Mouse (Mus musculus) embryonic facial prominence, embryonic 13.5 days (tissue): ENCODE data around the gene Shisal2b. TPM values are rescaled to one million over a fixed set of nuclear protein-coding genes. Genes with fewer than 3 reads are reported as not detected.

Source experiments
- ATAC-seq: fragments of 200-750 bp; cut with Nextera tagmentation; 2 replicates; pipeline ENCODE4 v1.8.0; 2017; ENCODE audit warnings: low read depth; ENCODE audit not compliant: insufficient number of reproducible peaks, insufficient read depth, low FRiP score, low TSS enrichment
- H3K27ac ChIP-seq: fragments of 300-500 bp; sonication (generic); 2 replicates; pipeline ENCODE4 v1.5.1; 2015; ENCODE audit warnings: moderate library complexity, mild to moderate bottlenecking, inconsistent platforms
- H3K27me3 ChIP-seq: fragments of 300-500 bp; sonication (generic); 2 replicates; pipeline ENCODE4 v1.6.1; 2015; ENCODE audit warnings: mild to moderate bottlenecking, inconsistent platforms
- H3K36me3 ChIP-seq: fragments of 300-500 bp; sonication (generic); 2 replicates; pipeline ENCODE4 v1.6.1; 2015; ENCODE audit warnings: mild to moderate bottlenecking, inconsistent platforms
- H3K4me1 ChIP-seq: fragments of 300-500 bp; sonication (generic); 2 replicates; pipeline ENCODE4 v1.6.1; 2015; ENCODE audit warnings: inconsistent platforms
- H3K4me2 ChIP-seq: fragments of 300-500 bp; sonication (generic); 2 replicates; pipeline ENCODE4 v1.6.1; 2015; ENCODE audit warnings: moderate library complexity, mild to moderate bottlenecking, inconsistent platforms
- H3K4me3 ChIP-seq: fragments of 300-500 bp; sonication (generic); 2 replicates; pipeline ENCODE4 v1.5.1; 2015; ENCODE audit warnings: mild to moderate bottlenecking, inconsistent platforms
- H3K9ac ChIP-seq: fragments of 300-500 bp; sonication (generic); 2 replicates; pipeline ENCODE4 v1.6.1; 2015; ENCODE audit warnings: mild to moderate bottlenecking, inconsistent platforms
- H3K9me3 ChIP-seq: fragments of 300-500 bp; sonication (generic); 2 replicates; pipeline ENCODE4 v1.6.1; 2016; ENCODE audit warnings: inconsistent platforms
- whole genome bisulfite sequencing: fragments of 180-500 bp; shearing (Covaris S2); methylation state at CpG from one replicate; pipeline ENCODE4 v1.1.7; 2015; ENCODE audit warnings: mixed read lengths; 5-methylcytosine and 5-hydroxymethylcytosine counted together
- polyA plus RNA-seq: library from polyadenylated mRNA; unstranded; fragments of >200 nt; fragmentation: Nextera tagmentation; extraction: Ambion mirVana; gene quantifications from 2 replicates; pipeline ENCODE4 v1.2.1, GENCODE M21; 2015

Shisal2b gene
- polyA plus RNA-seq, 1 experiment from 2014 or later: not detected

DNA sequence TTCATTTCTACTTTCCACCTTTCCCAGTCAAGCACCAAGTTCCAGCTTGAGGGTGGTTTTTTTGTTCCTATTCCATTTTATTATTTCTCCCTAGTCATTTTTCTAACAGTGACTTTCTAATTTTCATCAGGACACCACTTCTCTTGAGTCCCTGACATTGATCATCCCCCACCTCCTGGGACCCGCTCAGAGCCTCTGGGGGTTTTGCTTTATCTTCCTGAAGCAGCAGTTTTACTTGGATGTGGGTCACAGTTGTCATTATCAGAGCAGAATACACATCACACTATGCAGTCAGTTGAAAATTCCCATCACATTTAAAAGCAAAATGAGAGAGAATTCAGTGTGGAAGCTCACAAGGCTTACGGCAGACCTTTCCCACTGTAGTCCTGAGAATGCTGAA is 10.0 kb downstream of the Shisal2b start:
- ATAC-seq: no peak

GRCm38 (mm10) chr13:104843295-104844089 is 20.2 kb downstream of the Shisal2b start:
- no peak for ATAC-seq
- 88% methylated on average over 10 of the region's 13 CpGs for WGBS
- H3K27me3 ChIP-seq: no peaks in the 10 kb centered on the region

More for the DNA sequence above, 10.0 kb downstream of the Shisal2b start:
- 87% methylated on average over 2 of the region's 2 CpGs for WGBS
- Histone ChIP-seq H3K27ac (no peak overlapping the region), H3K27me3 (no peaks in the 10 kb centered on the region), H3K9ac (no peak overlapping the region), H3K4me3 (no peak overlapping the region), H3K36me3 (no peaks in the 10 kb centered on the region), H3K4me1 (no peaks in the 10 kb centered on the region), H3K9me3 (no peaks in the 10 kb centered on the region), H3K4me2 (no peak overlapping the region)

GRCm38 (mm10) chr13:104841937-104842336 is 21.8 kb downstream of the Shisal2b start:
- no peak overlapping the region for H3K27ac ChIP-seq
- no peak overlapping the region for H3K4me3 ChIP-seq
- H3K4me2 ChIP-seq: no peak overlapping the region
- 68% methylated on average over 4 of the region's 4 CpGs for WGBS
- H3K9ac ChIP-seq: no peak overlapping the region
- no peaks in the 10 kb centered on the region for H3K9me3 ChIP-seq
- peaks cover 13% of the 10 kb centered on the region for H3K36me3 ChIP-seq
- H3K4me1 ChIP-seq: no peaks in the 10 kb centered on the region
- H3K27me3 ChIP-seq: no peaks in the 10 kb centered on the region
- no peak for ATAC-seq

More at GRCm38 (mm10) chr13:104843295-104844089, 20.2 kb downstream of the Shisal2b start:
- Histone ChIP-seq H3K27ac (no peak overlapping the region), H3K4me2 (no peak overlapping the region), H3K4me1 (no peaks in the 10 kb centered on the region), H3K4me3 (no peak overlapping the region), H3K9ac (no peak overlapping the region), H3K9me3 (no peaks in the 10 kb centered on the region), H3K36me3 (peaks cover 5% of the 10 kb centered on the region)

DNA sequence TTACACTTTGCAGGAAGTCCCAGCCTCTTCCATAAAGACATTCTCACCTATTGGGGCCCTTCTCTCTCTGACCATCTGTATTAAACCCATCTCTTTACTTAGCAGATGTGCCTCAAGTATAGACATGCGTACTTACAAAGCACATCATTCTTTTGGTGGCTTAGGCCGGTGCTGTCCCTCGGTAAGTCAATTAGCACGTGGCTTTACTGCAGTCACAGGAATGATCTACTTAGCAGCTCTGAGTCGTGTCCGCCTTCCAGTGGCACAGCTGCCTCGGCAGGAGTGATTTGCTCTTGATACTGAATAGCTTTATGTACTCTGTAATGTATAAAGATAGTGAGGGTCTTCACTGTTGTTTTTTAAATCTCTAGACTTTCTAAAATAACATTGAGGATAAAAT is 26.1 kb downstream of the Shisal2b start:
- Histone ChIP-seq H3K4me2 (no peak overlapping the region), H3K9ac (no peak overlapping the region), H3K27me3 (no peaks in the 10 kb centered on the region), H3K27ac (no peak overlapping the region), H3K36me3 (peaks cover 45% of the 10 kb centered on the region), H3K4me3 (no peak overlapping the region), H3K9me3 (no peaks in the 10 kb centered on the region), H3K4me1 (no peaks in the 10 kb centered on the region)
- 82% methylated on average over 7 of the region's 7 CpGs for WGBS
- no peak for ATAC-seq

- no peak overlapping the region for H3K4me2 ChIP-seq
- no peaks in the 10 kb centered on the region for H3K4me1 ChIP-seq
- H3K27me3 ChIP-seq: no peaks in the 10 kb centered on the region
- H3K27ac ChIP-seq: no peak overlapping the region
- no peak for ATAC-seq
- no peak overlapping the region for H3K4me3 ChIP-seq
- WGBS: 94% methylated on average over 13 of the region's 13 CpGs
- no peak overlapping the region for H3K9ac ChIP-seq
- H3K36me3 ChIP-seq: peaks cover 78% of the 10 kb centered on the region
- H3K9me3 ChIP-seq: peaks cover 4% of the 10 kb centered on the region
These were observed 30.9 kb downstream of the Shisal2b start for GRCm38 (mm10) chr13:104832811-104833210.

- peaks cover 38% of the 10 kb centered on the region for H3K36me3 ChIP-seq
- H3K4me3 ChIP-seq: no peak overlapping the region
- H3K9me3 ChIP-seq: peaks cover 7% of the 10 kb centered on the region
- H3K27ac ChIP-seq: no peak overlapping the region
- H3K4me1 ChIP-seq: 0 out of 2 replicates have a peak, but pooled peaks cover 5% of the 10 kb centered on the region
- H3K4me2 ChIP-seq: no peak overlapping the region
- 60% methylated on average over 2 of the region's 2 CpGs for WGBS
- no peaks in the 10 kb centered on the region for H3K27me3 ChIP-seq
- H3K9ac ChIP-seq: no peak overlapping the region
- no peak for ATAC-seq
These were observed 38.2 kb downstream of the Shisal2b start for GRCm38 (mm10) chr13:104825470-104825869.

DNA sequence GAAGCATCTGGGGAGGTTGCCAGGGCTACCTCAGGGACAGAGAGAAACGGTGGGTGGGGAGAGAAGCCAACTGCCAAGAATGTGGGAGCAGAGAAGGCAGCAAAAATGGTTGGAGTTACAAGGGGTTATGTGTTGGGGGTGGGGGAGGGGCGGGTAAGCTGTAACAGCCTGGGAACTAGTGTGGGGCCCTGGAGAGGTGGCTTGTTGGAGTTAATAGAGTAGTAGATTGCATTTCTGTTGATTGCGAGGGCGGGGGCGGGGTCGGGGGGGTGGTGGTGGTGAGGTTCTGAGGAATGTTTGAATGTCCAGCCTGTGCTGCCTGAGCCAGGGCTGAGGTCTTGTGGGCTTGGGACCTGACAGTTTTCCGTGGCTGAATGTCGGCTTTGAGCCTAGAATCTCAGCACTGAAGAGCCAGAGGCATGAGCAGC is 41.3 kb downstream of the Shisal2b start:
- H3K27me3 ChIP-seq: no peaks in the 10 kb centered on the region
- no peak overlapping the region for H3K4me3 ChIP-seq
- WGBS: 9% methylated on average over 8 of the region's 8 CpGs
- H3K27ac ChIP-seq: peak overlapping the region; percentile 55
- H3K9ac ChIP-seq: no peak overlapping the region
- no peaks in the 10 kb centered on the region for H3K9me3 ChIP-seq
- ATAC-seq: 0 out of 2 replicates have a peak, but pooled peaks have one; percentile 43
- peak overlapping the region; percentile 39 for H3K4me2 ChIP-seq
- H3K4me1 ChIP-seq: peaks cover 16% of the 10 kb centered on the region
- H3K36me3 ChIP-seq: peaks cover 16% of the 10 kb centered on the region

- ATAC-seq: no peak
These were observed 41.8 kb downstream of the Shisal2b start for GRCm38 (mm10) chr13:104821908-104822307.

DNA sequence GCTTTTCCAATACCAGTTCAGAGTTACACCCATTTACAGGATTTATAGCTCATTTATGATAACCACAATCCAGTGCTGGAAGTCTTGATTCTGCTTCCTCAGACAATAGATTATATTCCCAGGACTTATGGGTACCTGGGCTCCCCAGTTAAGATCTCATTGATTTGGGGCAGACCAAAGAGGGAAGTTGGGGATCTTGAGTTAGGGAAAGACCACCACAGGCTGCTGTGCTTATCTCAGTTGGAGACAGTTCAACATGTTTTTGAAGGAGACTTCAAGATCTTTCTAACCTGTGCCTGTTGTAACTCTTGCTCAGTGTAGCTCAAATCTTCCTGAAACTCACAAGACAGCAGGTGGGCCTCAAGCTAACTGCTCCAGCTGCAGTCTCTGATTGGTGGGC is 42.5 kb downstream of the Shisal2b start:
- no peak overlapping the region for H3K9ac ChIP-seq
- H3K27ac ChIP-seq: no peak overlapping the region
- H3K27me3 ChIP-seq: no peaks in the 10 kb centered on the region
- no peak for ATAC-seq
- H3K4me1 ChIP-seq: peaks cover 16% of the 10 kb centered on the region
- no peak overlapping the region for H3K4me3 ChIP-seq
- no peak overlapping the region for H3K4me2 ChIP-seq
- peaks cover 10% of the 10 kb centered on the region; the same call in 1 of the 2 replicates for H3K36me3 ChIP-seq
- no peaks in the 10 kb centered on the region for H3K9me3 ChIP-seq

More at GRCm38 (mm10) chr13:104821908-104822307, 41.8 kb downstream of the Shisal2b start:
- H3K27me3 ChIP-seq: no peaks in the 10 kb centered on the region
- peaks cover 16% of the 10 kb centered on the region for H3K4me1 ChIP-seq
- H3K27ac ChIP-seq: peak overlapping the region; percentile 55; the same call in 1 of the 2 replicates
- 78% methylated on average over 1 of the region's 1 CpGs for WGBS
- no peaks in the 10 kb centered on the region for H3K9me3 ChIP-seq
- H3K9ac ChIP-seq: no peak overlapping the region
- H3K4me3 ChIP-seq: no peak overlapping the region
- peak overlapping the region; percentile 39 for H3K4me2 ChIP-seq
- H3K36me3 ChIP-seq: peaks cover 11% of the 10 kb centered on the region

- Histone ChIP-seq H3K27ac (no peak overlapping the region), H3K4me2 (peak overlapping the region; percentile 73), H3K9ac (peak overlapping the region; percentile 90), H3K9me3 (no peaks in the 10 kb centered on the region), H3K27me3 (no peaks in the 10 kb centered on the region), H3K4me3 (peak overlapping the region; percentile 67), H3K36me3 (peaks cover 7% of the 10 kb centered on the region; the same call in 1 of the 2 replicates), H3K4me1 (peaks cover 20% of the 10 kb centered on the region)
- ATAC-seq: no peak
- 51% methylated on average over 12 of the region's 12 CpGs for WGBS
These were observed 46.0 kb downstream of the Shisal2b start for GRCm38 (mm10) chr13:104817696-104818095.

DNA sequence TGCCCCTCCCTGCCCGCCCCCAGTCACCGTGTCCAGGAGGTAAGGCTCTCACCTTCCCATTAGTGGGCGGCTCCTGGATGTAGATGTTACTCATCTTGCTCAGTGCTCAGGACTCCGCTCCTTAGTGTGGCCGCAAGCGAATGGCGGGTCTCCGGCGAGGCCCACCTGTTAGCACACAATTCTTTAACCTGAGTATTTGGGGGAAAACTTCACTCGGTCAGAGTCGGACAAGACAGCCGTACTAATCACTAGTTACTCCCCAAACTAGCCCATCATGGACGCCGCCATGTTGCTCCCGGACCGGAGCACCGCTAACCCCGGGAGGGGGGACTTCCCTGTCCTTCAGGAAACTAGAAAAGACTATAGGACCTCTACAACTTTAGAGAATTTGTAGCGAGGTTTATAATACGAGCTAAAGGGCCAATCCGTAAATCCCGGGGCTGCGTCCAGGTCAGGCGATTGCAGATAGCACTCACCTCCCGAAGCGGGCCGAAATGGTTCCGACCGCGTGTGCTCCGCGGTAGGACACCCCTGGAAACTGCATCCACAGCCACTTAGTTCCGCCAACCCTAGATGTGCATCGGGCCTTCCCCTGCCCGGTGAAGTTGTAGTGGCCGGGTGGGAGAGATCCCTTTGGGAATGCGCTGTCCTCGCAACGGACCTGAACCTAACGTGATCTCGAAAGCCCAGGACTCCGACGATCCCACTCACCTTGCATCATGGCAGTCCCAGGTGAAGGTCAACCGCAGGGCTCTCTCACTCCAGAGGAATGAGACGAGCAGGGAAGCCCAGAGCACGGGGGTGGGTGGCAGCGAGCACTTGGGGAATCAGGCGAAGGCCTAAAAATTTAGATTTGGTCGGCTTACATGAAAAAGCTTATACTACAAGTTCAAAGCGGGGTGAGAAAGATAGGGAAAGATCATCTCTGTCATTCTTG is 46.8 kb downstream of the Shisal2b start, which contains the start of gene Cwc27:
Gene Cwc27 (minus strand): TSS at position 508 of the 937 bp plus-strand sequence.
- H3K4me2 ChIP-seq: peak within 1 kb of the TSS; percentile 73
- under 1% methylated on average over 50 of the region's 50 CpGs for WGBS
- H3K9ac ChIP-seq: peak within 1 kb of the TSS; percentile 90
- H3K27ac ChIP-seq: peak within 1 kb of the TSS; percentile 83
- H3K36me3 ChIP-seq: peaks cover 7% of the 10 kb centered on the region; the same call in 1 of the 2 replicates
- peak; percentile 93 for ATAC-seq
- no peaks in the 10 kb centered on the region for H3K27me3 ChIP-seq
- H3K4me3 ChIP-seq: peak within 1 kb of the TSS; percentile 67
- peaks cover 15% of the 10 kb centered on the region for H3K4me1 ChIP-seq
- H3K9me3 ChIP-seq: no peaks in the 10 kb centered on the region
